Mouse (Mus musculus) lung, postnatal 0 days (tissue): ENCODE measurements around the gene Slc35e1. TPM values are rescaled to one million over a fixed set of nuclear protein-coding genes. Genes with fewer than 3 reads are reported as not detected.

Source experiments
- ATAC-seq: fragments of 200-750 bp; cut with Nextera tagmentation; 2 replicates; pipeline ENCODE4 v1.8.0; 2017; ENCODE audit warnings: moderate library complexity
- DNase-seq: peaks from one replicate; pipeline ENCODE4 v3.0.0-alpha.2; 2016; ENCODE audit warnings: low spot score
- H3K27ac ChIP-seq: fragments of 300-500 bp; sonication (generic); 2 replicates; pipeline ENCODE4 v1.5.1; 2014; ENCODE audit warnings: antibody characterized with exemption, mild to moderate bottlenecking, low read length, mixed read lengths
- H3K27me3 ChIP-seq: fragments of 300-500 bp; sonication (generic); replicated peaks from 2 replicates; pipeline ENCODE4 v1.6.1; 2014; ENCODE audit warnings: low read length, mixed read lengths; ENCODE audit not compliant: insufficient read depth
- H3K36me3 ChIP-seq: fragments of 300-500 bp; sonication (generic); 2 replicates; pipeline ENCODE4 v1.6.1; 2014; ENCODE audit warnings: low read length, mixed read lengths; ENCODE audit not compliant: insufficient read depth
- H3K4me1 ChIP-seq: fragments of 300-500 bp; sonication (generic); 2 replicates; pipeline ENCODE4 v1.6.1; 2014; ENCODE audit warnings: antibody characterized with exemption, low read depth, low read length, mixed read lengths; ENCODE audit not compliant: insufficient read depth
- H3K4me2 ChIP-seq: fragments of 300-500 bp; sonication (generic); replicated peaks from 2 replicates; pipeline ENCODE4 v1.6.1; 2014; ENCODE audit warnings: low read depth, mild to moderate bottlenecking, low read length, moderate library complexity, mixed read lengths
- H3K4me3 ChIP-seq: fragments of 300-500 bp; sonication (generic); 2 replicates; pipeline ENCODE4 v1.5.1; 2014; ENCODE audit warnings: low read depth, low read length
- H3K9ac ChIP-seq: fragments of 300-500 bp; sonication (generic); replicated peaks from 2 replicates; pipeline ENCODE4 v1.6.1; 2014; ENCODE audit warnings: low read depth, mild to moderate bottlenecking
- H3K9me3 ChIP-seq: fragments of 300-500 bp; sonication (generic); 2 replicates; pipeline ENCODE4 v1.6.1; 2016; ENCODE audit warnings: low read length, mixed read lengths
- CTCF ChIP-seq: IDR thresholded peaks from 2 replicates; pipeline ENCODE4 v1.5.1; 2016; ENCODE audit warnings: antibody characterized with exemption, mild to moderate bottlenecking
- EP300 ChIP-seq: IDR thresholded peaks from 2 replicates; pipeline ENCODE4 v1.6.1; 2016; ENCODE audit warnings: antibody characterized with exemption, mild to moderate bottlenecking, control low read depth
- WGBS: fragments of 180-500 bp; shearing (Covaris S2); extraction: QIAGEN DNeasy Blood & Tissue Kit; methylation state at CpG from one replicate; pipeline ENCODE4 v1.1.7; 2014; 5-methylcytosine and 5-hydroxymethylcytosine counted together
- microRNA-seq: library from miRNA; unstranded; fragments of <30 nt; microRNA quantifications from one replicate; pipeline ENCODE4, GENCODE M21; 2016
- polyA plus RNA-seq: library from polyadenylated mRNA; unstranded; fragments of >200 nt; fragmentation: Nextera tagmentation; extraction: Ambion mirVana; gene quantifications from 2 replicates; pipeline ENCODE4 v1.2.1, GENCODE M21; 2015

Gene Slc35e1
- polyA plus RNA-seq, 1 experiment from 2014 or later, result 9.8 TPM

GRCm38 (mm10) chr8:72434952-72435351 is 57.5 kb downstream of the Slc35e1 start:
- H3K36me3 ChIP-seq, result no peaks in the 10 kb centered on the region
- H3K4me3 ChIP-seq, result no peak overlapping the region
- H3K4me1 ChIP-seq, result no peaks in the 10 kb centered on the region
- ATAC-seq (no peak), DNase-seq (no peak)
- H3K27ac ChIP-seq, result no peak overlapping the region
- no peaks in the 10 kb centered on the region for H3K27me3 ChIP-seq
- H3K9me3 ChIP-seq, result no peaks in the 10 kb centered on the region
- H3K4me2 ChIP-seq, result no peak overlapping the region
- no peak overlapping the region for H3K9ac ChIP-seq
- 2% methylated on average over 2 of the region's 2 CpGs for WGBS
- TF ChIP-seq CTCF, result no peak
- no peak for TF ChIP-seq EP300

Small RNA genes lying within 50 kb of the gene (microRNA-seq; reads per million reads assigned to microRNA genes)
- gene Gm28019 (not detected), gene Mir7068 (not detected)

Other genes starting within 250 kb of the Slc35e1 start
- gene Gm10282, start 187.4 kb downstream of the Slc35e1 start, polyA plus RNA-seq, result 5.7 and 6.1 TPM in 2 replicates
- 65.3 and 74.1 TPM in 2 replicates for gene Klf2, start 173.6 kb downstream of the Slc35e1 start, polyA plus RNA-seq
- gene Eps15l1, start 71.2 kb downstream of the Slc35e1 start, polyA plus RNA-seq, result 25.6 and 25.9 TPM in 2 replicates
- 1.0 and 1.2 TPM in 2 replicates for gene Calr3, start 48.7 kb downstream of the Slc35e1 start, polyA plus RNA-seq
- 7.9 and 9.0 TPM in 2 replicates for gene 1700030K09Rik, start 48.7 kb downstream of the Slc35e1 start, polyA plus RNA-seq
- gene Cherp, start 17.4 kb downstream of the Slc35e1 start, polyA plus RNA-seq, result 17.3 and 18.8 TPM in 2 replicates
- 9.5 and 9.6 TPM in 2 replicates for gene Med26, start 55.7 kb upstream of the Slc35e1 start, polyA plus RNA-seq
- 96.8 and 100 TPM in 2 replicates for gene Smim7, start 78.5 kb upstream of the Slc35e1 start, polyA plus RNA-seq
- gene Tmem38a, start 79.4 kb upstream of the Slc35e1 start, polyA plus RNA-seq, result 17.3 and 19.1 TPM in 2 replicates
- 0.05 and 0.13 TPM in 2 replicates for gene Nwd1, start 154.1 kb upstream of the Slc35e1 start, polyA plus RNA-seq
- 169 and 211 TPM in 2 replicates for gene Sin3b, start 230.7 kb upstream of the Slc35e1 start, polyA plus RNA-seq